Mouse (Mus musculus) Muller cell, postnatal 12 days (primary cell): ENCODE data around the gene Hsd17b7.

ENCODE experiments used
- DNase-seq: peaks from one replicate; pipeline ENCODE4 v3.0.0-alpha.2; 2015; ENCODE audit errors: inconsistent ontology term

Hsd17b7 gene

GRCm38 (mm10) chr1:169934005-169934725 lies 34.9 kb downstream of the Hsd17b7 start:
- DNase-seq, result peak; percentile 67

- no peak for DNase-seq
These were observed 36.8 kb downstream of the Hsd17b7 start for GRCm38 (mm10) chr1:169932122-169932746.

DNA sequence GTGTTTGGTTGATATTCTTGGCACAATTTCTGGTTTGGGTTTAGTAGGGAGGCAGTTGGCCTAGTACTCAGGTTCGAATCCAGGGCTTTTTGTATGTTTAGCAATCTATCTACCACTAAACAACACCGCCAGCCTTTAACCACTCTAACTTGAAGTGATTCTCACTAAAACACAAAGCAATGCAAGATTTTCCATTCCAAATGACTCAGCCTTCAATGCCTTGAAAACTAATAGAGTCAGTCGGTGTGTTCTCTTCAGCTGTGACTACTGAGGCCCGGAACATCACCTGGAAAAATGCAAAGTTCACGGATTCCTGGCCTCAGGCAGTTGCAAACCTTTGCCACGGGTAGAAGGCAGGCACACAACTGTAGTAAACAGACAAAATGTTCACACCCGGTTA lies 37.3 kb downstream of the Hsd17b7 start:
- DNase-seq, result no peak

DNA sequence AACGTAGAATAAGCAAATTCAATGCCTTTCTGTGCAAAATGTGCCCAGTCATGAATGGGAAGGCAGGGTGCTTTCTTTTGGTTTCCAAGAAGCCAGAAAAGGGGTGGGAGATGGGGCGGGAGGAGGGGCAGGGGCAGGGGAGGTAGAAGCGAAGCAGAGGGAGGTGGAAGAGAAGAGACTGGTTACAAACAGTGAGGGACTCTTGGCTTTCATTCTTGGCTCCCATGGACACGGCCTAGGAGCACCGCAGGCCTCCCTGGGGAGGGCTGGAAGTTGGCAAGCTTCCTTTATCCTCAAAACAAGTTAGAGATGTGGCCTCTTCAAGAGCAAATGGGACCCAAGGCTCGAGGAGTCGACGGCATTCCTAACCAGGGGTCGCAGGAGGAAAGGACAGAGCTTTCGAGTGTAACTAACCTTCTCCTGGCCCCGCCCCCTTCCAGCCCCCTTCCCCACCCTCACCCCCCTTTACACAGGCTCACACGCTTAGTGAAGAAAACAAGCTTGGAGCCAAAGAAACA lies 40.5 kb downstream of the Hsd17b7 start, which contains the start of gene Ccdc190:
TSS of gene Ccdc190 (plus strand) at position 195 of the 518 bp plus-strand sequence.
- no peak for DNase-seq

DNA sequence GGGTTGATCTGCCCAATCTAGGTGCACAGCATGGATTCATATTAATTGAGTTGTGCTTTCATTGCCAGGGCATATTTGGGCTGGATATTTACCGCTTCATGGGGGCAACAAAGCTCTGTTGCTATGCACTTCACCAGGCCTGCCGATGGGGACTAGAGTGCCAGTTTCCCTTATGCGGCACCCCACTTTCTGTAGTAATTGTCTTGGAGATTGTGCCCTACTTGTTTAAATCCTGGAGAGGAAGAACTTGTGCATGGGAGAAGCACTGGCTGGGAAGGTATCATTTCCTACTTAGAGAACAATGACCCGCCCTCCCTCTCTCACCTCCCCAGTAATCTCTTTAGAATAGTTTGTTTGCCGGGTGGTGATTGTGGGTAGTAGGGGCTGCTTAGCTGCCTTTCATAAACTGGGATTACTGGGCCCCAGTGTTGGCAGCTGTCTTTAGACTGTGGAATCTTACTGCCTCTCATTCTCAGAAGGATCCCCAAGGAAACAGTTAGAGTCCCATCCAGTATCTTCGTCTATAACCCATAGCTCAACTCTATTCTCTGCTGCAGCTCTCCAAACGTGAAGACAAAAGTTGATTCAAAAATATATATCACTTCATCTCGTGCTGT lies 41.2 kb downstream of the Hsd17b7 start:
- DNase-seq, result no peak

DNA sequence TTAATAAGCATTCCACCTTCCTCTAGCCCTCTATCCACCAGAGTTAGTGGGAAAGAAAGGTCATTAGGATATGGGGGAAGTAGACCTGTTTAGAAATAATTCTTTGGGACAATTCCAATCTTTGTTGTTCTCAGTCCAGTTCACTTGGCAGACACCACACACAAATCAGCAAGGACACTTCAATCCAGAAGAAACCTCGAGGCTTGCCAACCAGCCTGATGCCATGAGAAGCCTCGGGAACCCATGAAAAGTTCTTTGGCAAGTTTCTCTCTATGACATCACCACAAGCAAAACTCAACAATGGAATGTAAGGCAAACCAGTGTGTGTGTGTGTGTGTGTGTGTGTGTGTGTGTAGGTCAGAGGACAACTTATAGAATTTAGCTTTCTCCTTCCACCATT lies 44.5 kb downstream of the Hsd17b7 start:
- DNase-seq, result peak; percentile 22

- peak; percentile 39 for DNase-seq
These were observed 47.3 kb downstream of the Hsd17b7 start for GRCm38 (mm10) chr1:169921710-169922211.

DNA sequence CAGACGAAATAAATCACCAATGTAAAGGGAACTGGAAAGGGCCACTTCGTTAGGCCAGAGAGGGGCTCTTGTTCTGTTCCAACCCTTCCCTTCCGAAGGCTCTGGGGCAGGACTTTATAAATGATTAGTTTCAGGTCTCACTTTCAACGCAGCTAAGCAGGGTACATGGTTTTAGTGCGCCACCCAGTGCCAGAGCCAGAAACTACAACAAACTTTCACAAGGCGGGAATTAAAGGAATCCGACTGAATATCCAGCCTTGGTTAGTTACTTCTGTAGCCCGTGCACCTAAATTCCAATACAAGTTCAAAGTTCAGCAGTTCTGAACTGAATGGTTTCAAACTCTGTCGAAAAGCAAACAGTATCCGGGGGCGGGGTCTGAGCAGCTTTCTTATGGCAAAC lies 49.8 kb downstream of the Hsd17b7 start:
- DNase-seq, result peak; percentile 70

- peak; percentile 71 for DNase-seq
These were observed 51.0 kb downstream of the Hsd17b7 start for GRCm38 (mm10) chr1:169917998-169918397.

DNA sequence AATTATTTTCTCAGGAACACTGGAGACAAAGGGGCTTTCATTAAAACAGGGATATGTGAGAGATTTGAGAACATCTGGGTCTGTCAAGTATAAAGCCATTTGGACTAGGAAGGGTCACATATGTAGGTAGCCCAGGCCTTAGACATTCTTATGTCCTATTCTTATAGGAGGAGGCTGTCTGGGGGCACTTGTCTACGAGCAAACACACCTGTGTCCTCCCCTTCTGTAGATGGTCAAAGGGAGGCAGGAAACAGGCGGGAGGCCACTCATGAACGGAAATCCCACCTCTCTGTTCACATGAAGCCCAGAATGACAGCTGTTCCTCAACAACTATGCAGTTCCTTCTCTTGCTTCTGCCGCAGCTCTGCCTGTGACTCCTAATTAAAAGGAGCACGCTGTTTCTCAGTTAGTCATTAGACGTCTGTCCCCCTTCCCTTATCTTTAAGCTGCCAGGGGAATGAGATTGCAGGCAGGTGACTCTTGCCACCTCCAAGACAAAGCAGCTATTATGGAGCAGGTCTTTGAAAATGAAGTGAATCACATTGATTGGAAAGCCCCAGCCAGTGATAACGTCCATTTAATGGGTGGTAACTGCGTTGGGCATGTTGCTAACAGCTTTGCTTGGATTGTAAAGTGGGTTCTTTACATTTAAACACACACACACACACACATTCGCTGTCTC lies 51.8 kb downstream of the Hsd17b7 start:
- DNase-seq, result no peak

- DNase-seq, result no peak
These were observed 52.4 kb downstream of the Hsd17b7 start for GRCm38 (mm10) chr1:169916659-169917058.

DNA sequence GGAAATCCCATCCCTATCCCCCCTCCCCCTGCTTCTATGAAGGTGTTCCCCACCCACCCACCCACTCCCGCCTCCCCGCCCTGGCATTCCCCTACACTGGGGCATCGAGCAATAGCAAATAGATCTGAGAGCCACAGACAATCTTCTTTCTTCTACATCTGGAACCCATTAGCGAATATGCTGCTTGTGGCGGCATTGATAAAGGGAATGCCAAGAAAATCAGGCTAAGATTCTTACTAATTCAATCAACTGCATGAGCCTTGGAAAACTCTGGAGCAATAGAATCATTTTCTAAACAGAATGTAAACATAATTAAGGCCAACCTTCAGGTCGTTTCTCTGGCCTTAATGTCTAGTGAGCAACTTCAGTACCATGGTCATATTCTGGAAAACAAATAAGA lies 57.5 kb downstream of the Hsd17b7 start:
- DNase-seq, result no peak

DNA sequence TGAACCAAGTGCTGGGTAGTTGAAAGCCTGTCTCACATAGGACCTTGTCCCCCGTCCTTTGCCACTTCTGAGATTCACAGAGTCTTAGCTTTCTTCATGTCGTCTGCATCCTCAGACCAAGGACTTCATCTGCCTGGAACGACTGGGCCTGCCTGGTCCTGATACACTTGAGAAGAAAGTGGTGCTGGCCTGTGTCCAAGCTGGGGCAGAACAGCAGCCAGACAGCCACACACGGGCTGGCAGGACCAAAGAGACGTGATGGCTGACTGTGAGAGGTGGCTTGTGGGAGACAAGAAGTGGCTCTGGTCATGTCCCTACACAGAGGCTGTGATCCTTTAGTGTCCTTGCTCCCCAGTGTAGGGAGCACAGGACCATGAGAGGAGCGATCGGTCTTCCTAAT lies 58.3 kb downstream of the Hsd17b7 start:
- DNase-seq, result no peak

DNA sequence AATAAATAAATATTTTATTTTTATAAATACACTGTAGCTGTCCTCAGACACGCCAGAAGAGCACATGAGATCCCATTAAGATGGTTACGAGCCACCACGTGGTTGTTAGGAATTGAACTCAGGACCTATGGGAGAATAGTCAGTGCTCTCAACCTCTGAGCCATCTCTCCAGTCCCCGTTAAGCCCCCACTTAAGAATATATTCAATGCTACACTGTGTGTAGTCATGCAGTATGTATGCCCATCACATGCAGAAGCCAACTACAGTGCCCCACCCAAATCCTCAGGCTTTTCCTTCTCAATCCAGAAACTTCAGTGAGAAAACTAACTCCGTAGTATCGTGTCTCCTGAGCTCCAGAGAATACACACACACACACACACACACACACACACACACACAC lies 59.4 kb downstream of the Hsd17b7 start:
- DNase-seq, result no peak

GRCm38 (mm10) chr1:169909163-169909562 lies 59.9 kb downstream of the Hsd17b7 start:
- no peak for DNase-seq

GRCm38 (mm10) chr1:169900771-169901336 lies 68.2 kb downstream of the Hsd17b7 start:
- DNase-seq, result no peak
